Mouse (Mus musculus) neural tube, embryonic 10.5 days (tissue): Measurements from ENCODE around the gene Arid3c.
A peak's percentile ranks its signal among the peaks of the same experiment; 100 is the strongest.
"Not testable (repeated sequence)": the region's sequence is repeated elsewhere in the genome, so short reads cannot be mapped to it uniquely, and the experiment has no call there.

ENCODE experiments used
- DNase-seq: peaks from one replicate; pipeline ENCODE4 v3.0.0-alpha.2; 2017; ENCODE audit warnings: low spot score; ENCODE audit errors: extremely low spot score

Arid3c gene

GRCm38 (mm10) chr4:41731052-41731765 is at the start of gene Arid3c:
Arid3c (minus strand) TSS chr4:41731142.
- DNase-seq, result peak; percentile 48

- DNase-seq, result not testable (repeated sequence)
Observed at GRCm38 (mm10) chr4:41775840-41776239, 44.9 kb upstream of the Arid3c start.

- DNase-seq, result not testable (repeated sequence)
Observed at GRCm38 (mm10) chr4:41774506-41774905, 43.6 kb upstream of the Arid3c start.

- DNase-seq, result peak; percentile 74
Observed at GRCm38 (mm10) chr4:41774002-41774401, 43.1 kb upstream of the Arid3c start, which contains the start of gene Ccl27a. Ccl27a (minus strand) TSS chr4:41774247.

- peak; percentile 56 for DNase-seq
Observed at GRCm38 (mm10) chr4:41773502-41773901, 42.6 kb upstream of the Arid3c start.

GRCm38 (mm10) chr4:41772946-41773345 is 42.0 kb upstream of the Arid3c start:
- DNase-seq, result not testable (repeated sequence)

- not testable (repeated sequence) for DNase-seq
Observed at GRCm38 (mm10) chr4:41767301-41767700, 36.4 kb upstream of the Arid3c start.

- not testable (repeated sequence) for DNase-seq
Observed at GRCm38 (mm10) chr4:41763176-41763575, 32.2 kb upstream of the Arid3c start.

GRCm38 (mm10) chr4:41762688-41763114 is 31.8 kb upstream of the Arid3c start:
- DNase-seq, result peak; percentile 36

GRCm38 (mm10) chr4:41762099-41762687 is 31.3 kb upstream of the Arid3c start:
- DNase-seq, result peak; percentile 38

- no peak for DNase-seq
Observed at GRCm38 (mm10) chr4:41761680-41762079, 30.7 kb upstream of the Arid3c start.

GRCm38 (mm10) chr4:41760911-41761310 is 30.0 kb upstream of the Arid3c start:
- no peak for DNase-seq

- peak; percentile 83 for DNase-seq
Observed at GRCm38 (mm10) chr4:41760288-41760721, 29.4 kb upstream of the Arid3c start.

- no peak for DNase-seq
Observed at GRCm38 (mm10) chr4:41759656-41760287, 28.8 kb upstream of the Arid3c start.

GRCm38 (mm10) chr4:41759206-41759605 is 28.3 kb upstream of the Arid3c start:
- DNase-seq, result no peak

GRCm38 (mm10) chr4:41758701-41759100 is 27.8 kb upstream of the Arid3c start:
- no peak for DNase-seq

GRCm38 (mm10) chr4:41758021-41758420 is 27.1 kb upstream of the Arid3c start:
- no peak for DNase-seq

GRCm38 (mm10) chr4:41757321-41757720 is 26.4 kb upstream of the Arid3c start:
- DNase-seq, result no peak

- no peak for DNase-seq
Observed at GRCm38 (mm10) chr4:41756440-41756839, 25.5 kb upstream of the Arid3c start.

- peak; percentile 85 for DNase-seq
Observed at GRCm38 (mm10) chr4:41755338-41756305, 24.7 kb upstream of the Arid3c start, which contains the start of gene Sigmar1. Sigmar1 (minus strand) TSS chr4:41756157.

GRCm38 (mm10) chr4:41754797-41755337 is 23.9 kb upstream of the Arid3c start, which contains the start of gene Galt:
Galt (plus strand) TSS chr4:41755228.
- DNase-seq, result no peak
